Mouse (Mus musculus) liver, embryonic 14.5 days (tissue): Measurements from ENCODE around the gene Plg. TPM values are rescaled to one million over a fixed set of nuclear protein-coding genes. Genes with fewer than 3 reads are reported as not detected.

Experiments
- ATAC-seq: fragments of 200-750 bp; cut with Nextera tagmentation; 2 replicates; pipeline ENCODE4 v1.8.0; 2017; ENCODE audit warnings: moderate number of reproducible peaks, mild to moderate bottlenecking, moderate library complexity; ENCODE audit not compliant: insufficient read depth
- DNase-seq, 3 experiments: peaks; one replicate each; pipeline ENCODE4 v3.0.0-alpha.2; 2012 to 2013; ENCODE audit warnings: low read depth in 3 of 3, low spot score in 3 of 3
- H3K27ac ChIP-seq: fragments of 300-500 bp; sonication (generic); 2 replicates; pipeline ENCODE4 v1.5.1; 2014; ENCODE audit warnings: moderate library complexity, mild to moderate bottlenecking, control low read depth, inconsistent platforms
- H3K27me3 ChIP-seq: fragments of 300-500 bp; sonication (generic); 2 replicates; pipeline ENCODE4 v1.6.1; 2014; ENCODE audit warnings: mild to moderate bottlenecking, low read length, moderate library complexity; ENCODE audit not compliant: control insufficient read depth, insufficient read depth
- H3K36me3 ChIP-seq: fragments of 300-500 bp; sonication (generic); replicated peaks from 2 replicates; pipeline ENCODE4 v1.6.1; 2014; ENCODE audit warnings: low read depth; ENCODE audit not compliant: control insufficient read depth, insufficient read depth
- H3K4me1 ChIP-seq, 2 experiments: fragments of 200-500 bp in 1 of 2; fragments of 300-500 bp in 1 of 2; sonication (generic) in 1 of 2; replicated peaks; 2 replicates each; pipeline ENCODE4 v1.6.1; 2012 to 2014; ENCODE audit warnings: antibody characterized with exemption in 1 of 2, inconsistent platforms in 1 of 2, low read length in 1 of 2; ENCODE audit not compliant: control insufficient read depth in 2 of 2, insufficient read depth in 2 of 2
- H3K4me2 ChIP-seq: fragments of 300-500 bp; sonication (generic); 2 replicates; pipeline ENCODE4 v1.6.1; 2014; ENCODE audit warnings: low read depth, mild to moderate bottlenecking, control low read depth, moderate library complexity
- H3K4me3 ChIP-seq, 2 experiments: fragments of 200-500 bp in 1 of 2; fragments of 300-500 bp in 1 of 2; sonication (generic) in 1 of 2; 2 replicates each; pipeline ENCODE4 v1.5.1; 2012 to 2014; ENCODE audit warnings: low read depth in 2 of 2, low read length in 2 of 2, mild to moderate bottlenecking in 2 of 2, control low read depth in 1 of 2, inconsistent platforms in 1 of 2, moderate library complexity in 1 of 2; ENCODE audit not compliant: insufficient read depth in 1 of 2
- H3K9ac ChIP-seq: fragments of 300-500 bp; sonication (generic); replicated peaks from 2 replicates; pipeline ENCODE4 v1.6.1; 2014; ENCODE audit warnings: mild to moderate bottlenecking, control low read depth, moderate library complexity
- H3K9me3 ChIP-seq: fragments of 300-500 bp; sonication (generic); 2 replicates; pipeline ENCODE4 v1.6.1; 2016; ENCODE audit warnings: low read length, mixed read lengths; ENCODE audit not compliant: control insufficient read depth
- CTCF ChIP-seq: IDR thresholded peaks from 2 replicates; pipeline ENCODE4 v1.5.1; 2016; ENCODE audit warnings: antibody characterized with exemption, low read depth, control low read depth
- EP300 ChIP-seq: IDR thresholded peaks from 2 replicates; pipeline ENCODE4 v1.6.1; 2016; ENCODE audit warnings: antibody characterized with exemption, low read depth
- WGBS: fragments of 180-500 bp; shearing (Covaris S2); extraction: QIAGEN DNeasy Blood & Tissue Kit; methylation state at CpG from one replicate; pipeline ENCODE4 v1.1.7; 2014; ENCODE audit not compliant: insufficient replicate concordance; 5-methylcytosine and 5-hydroxymethylcytosine counted together
- polyA plus RNA-seq, 2 experiments: library from polyadenylated mRNA; depleted of rRNA in 1 of 2; stranded (reverse) in 1 of 2; unstranded in 1 of 2; fragments of >200 nt; fragmentation: Nextera tagmentation in 1 of 2; extraction: Ambion mirVana in 1 of 2; gene quantifications; 2 replicates each; pipeline versions ENCODE4 v1.2.1 to v1.2.3; 2012 to 2014

Plg gene
- polyA plus RNA-seq, 2 experiments, result 200 to 202 TPM

DNA sequence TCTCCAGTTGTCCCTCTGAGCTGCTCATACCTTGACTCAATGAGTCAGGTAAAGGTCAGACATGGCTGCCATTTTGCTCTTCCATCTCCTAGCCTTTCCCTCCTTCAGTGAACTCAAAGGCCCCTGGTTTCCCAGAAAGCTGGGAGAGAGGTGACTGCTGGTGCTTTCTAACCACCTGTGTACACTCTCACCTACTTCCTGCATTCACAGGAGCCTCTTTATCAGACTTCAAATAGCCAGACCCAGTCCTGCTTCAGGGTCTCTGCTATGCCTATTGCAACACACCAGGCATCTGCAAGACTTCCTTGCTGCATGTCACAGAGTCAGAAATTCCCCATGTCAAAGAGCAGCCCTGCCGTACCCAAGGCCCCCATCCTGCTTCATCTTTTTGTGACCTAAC lies 30.9 kb upstream of the Plg start:
- WGBS, result 53% methylated on average over 1 of the region's 1 CpGs
- no peak for TF ChIP-seq CTCF
- TF ChIP-seq EP300, result no peak
- Histone ChIP-seq H3K9ac (no peak overlapping the region), H3K4me1 (no peaks in the 10 kb centered on the region), H3K4me2 (no peak overlapping the region), H3K9me3 (no peaks in the 10 kb centered on the region), H3K4me3 (no peak overlapping the region), H3K27ac (no peak overlapping the region), H3K36me3 (no peaks in the 10 kb centered on the region), H3K27me3 (no peaks in the 10 kb centered on the region)
- ATAC-seq, result no peak
- no peak for DNase-seq

DNA sequence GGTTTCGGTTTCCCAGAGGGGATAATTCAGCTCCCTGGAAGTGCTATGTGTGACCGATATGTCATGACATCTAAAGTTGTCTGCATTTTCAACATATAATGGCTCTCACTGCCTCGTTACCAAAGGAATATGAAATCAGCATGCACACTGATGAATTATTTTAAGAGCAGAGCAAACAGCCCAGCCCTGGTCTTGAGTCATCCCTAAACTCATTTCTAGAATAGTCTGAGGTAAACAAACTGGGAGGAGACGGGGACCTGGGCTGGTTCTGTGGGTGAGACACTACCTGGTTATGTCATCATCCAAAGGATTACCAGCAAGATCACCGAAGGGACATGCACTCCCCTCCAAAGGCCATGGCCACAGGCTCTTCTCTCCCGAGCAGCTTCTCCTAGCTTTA lies 26.8 kb upstream of the Plg start:
- no peak for ATAC-seq
- H3K4me1 ChIP-seq, result no peaks in the 10 kb centered on the region
- WGBS, result 50% methylated on average over 6 of the region's 6 CpGs

DNA sequence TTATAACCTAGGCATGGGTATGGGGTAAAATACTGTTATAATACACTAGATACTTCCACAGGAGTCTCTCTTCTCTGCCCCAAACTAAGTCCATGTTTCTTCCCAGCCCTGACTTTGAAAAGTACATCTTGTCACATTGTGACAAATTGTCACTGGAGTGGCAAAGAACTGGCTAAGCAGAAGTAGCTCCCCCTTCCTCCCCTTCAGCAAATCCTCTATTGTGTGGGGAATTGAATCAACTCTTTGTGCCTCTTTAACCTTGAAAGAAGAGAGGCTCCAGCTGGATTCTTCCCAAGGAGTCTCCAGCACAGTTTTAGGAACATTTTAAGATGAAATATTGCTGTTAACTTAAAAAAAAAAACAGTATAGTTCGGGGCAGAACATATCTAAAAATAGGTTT lies 25.6 kb upstream of the Plg start:
- H3K27me3 ChIP-seq, result no peaks in the 10 kb centered on the region
- no peak for ATAC-seq
- no peak overlapping the region for H3K9ac ChIP-seq
- H3K9me3 ChIP-seq, result no peaks in the 10 kb centered on the region
- 33% methylated on average over 1 of the region's 1 CpGs for WGBS
- H3K4me3 ChIP-seq, result no peak overlapping the region
- H3K36me3 ChIP-seq, result no peaks in the 10 kb centered on the region
- TF ChIP-seq EP300, result no peak
- no peak for TF ChIP-seq CTCF
- H3K4me1 ChIP-seq, result no peaks in the 10 kb centered on the region
- no peak for DNase-seq
- H3K27ac ChIP-seq, result no peak overlapping the region
- no peak overlapping the region for H3K4me2 ChIP-seq

More for the DNA sequence above, 26.8 kb upstream of the Plg start:
- Histone ChIP-seq H3K36me3 (no peaks in the 10 kb centered on the region), H3K4me3 (no peak overlapping the region), H3K27ac (no peak overlapping the region), H3K9ac (no peak overlapping the region), H3K4me2 (no peak overlapping the region), H3K27me3 (no peaks in the 10 kb centered on the region), H3K9me3 (no peaks in the 10 kb centered on the region)
- TF ChIP-seq EP300, result no peak
- TF ChIP-seq CTCF, result no peak
- DNase-seq, result no peak

DNA sequence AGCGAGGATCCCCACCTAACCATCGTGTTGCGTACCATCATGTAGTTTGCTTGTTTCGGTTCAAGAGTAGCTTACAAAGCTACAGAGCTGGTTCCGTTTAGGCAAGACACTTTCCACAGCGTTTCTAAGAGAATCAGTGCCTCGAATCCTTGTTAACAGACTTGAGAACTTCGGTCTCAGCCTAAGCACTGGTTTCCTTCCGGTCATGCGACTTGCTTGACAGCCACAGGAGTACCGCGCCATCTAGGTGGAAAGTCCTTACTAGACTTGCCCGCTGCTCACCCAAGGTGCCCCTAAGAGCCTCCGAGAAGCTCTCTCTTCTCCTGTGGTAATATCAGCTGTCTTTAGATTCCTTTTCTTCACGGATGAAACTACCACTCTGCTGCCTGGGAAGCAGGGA lies 18.5 kb upstream of the Plg start:
- Histone ChIP-seq H3K27ac (no peak overlapping the region), H3K9me3 (no peaks in the 10 kb centered on the region), H3K4me1 (no peaks in the 10 kb centered on the region), H3K4me2 (no peak overlapping the region), H3K27me3 (no peaks in the 10 kb centered on the region; the same call in 1 of the 2 replicates), H3K9ac (no peak overlapping the region), H3K36me3 (no peaks in the 10 kb centered on the region), H3K4me3 (no peak overlapping the region)
- DNase-seq, result no peak
- TF ChIP-seq EP300 (no peak), CTCF (no peak)
- 69% methylated on average over 15 of the region's 15 CpGs for WGBS
- ATAC-seq, result no peak

DNA sequence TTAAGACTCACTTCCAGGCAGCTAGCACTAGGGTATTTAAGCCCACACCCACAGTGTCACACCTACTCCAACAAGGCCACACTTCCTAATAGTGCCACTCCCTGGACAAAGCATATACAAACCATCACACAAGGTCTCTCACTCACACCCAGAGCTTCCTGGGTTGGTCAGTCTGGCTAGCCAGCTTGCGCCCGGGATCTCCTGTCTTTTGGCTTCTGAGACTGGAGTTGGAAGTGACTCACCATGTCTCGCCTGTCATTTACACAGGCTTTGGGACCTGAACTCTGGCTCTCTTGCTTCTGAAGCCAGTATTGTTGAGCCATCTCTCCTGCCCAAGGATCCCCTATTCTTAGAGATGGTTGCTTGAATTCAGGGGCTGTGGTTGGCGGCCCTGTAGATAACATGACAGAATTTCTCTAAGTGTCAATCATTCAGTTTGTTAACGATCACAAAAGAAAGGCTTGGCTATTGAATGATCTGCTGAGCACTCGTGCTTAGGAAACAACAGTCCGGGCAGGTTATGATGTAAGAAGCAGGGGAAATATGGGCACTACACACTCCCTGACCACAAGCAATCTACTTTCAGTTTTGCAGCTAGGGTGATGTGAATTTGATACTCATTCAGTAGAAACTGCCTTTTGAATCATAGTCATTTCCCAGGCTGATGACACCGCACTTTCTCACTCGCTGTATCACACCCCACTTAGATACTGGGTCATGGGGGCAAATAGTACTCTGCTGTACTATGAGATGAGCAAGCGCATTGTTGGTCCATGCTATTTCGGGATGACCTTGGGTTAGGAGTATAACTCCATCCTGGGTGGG lies 14.6 kb upstream of the Plg start:
- no peak overlapping the region for H3K4me2 ChIP-seq
- no peak overlapping the region for H3K9ac ChIP-seq
- no peaks in the 10 kb centered on the region for H3K4me1 ChIP-seq
- no peaks in the 10 kb centered on the region; the same call in 1 of the 2 replicates for H3K27me3 ChIP-seq
- DNase-seq (no peak), ATAC-seq (no peak)
- no peaks in the 10 kb centered on the region for H3K9me3 ChIP-seq
- WGBS, result 52% methylated on average over 11 of the region's 11 CpGs
- no peak for TF ChIP-seq EP300
- TF ChIP-seq CTCF, result no peak
- no peaks in the 10 kb centered on the region for H3K36me3 ChIP-seq
- no peak overlapping the region for H3K4me3 ChIP-seq
- H3K27ac ChIP-seq, result no peak overlapping the region
